Mouse (Mus musculus): ENCODE measurements around the gene Sept8. TPM values are rescaled to one million over a fixed set of nuclear protein-coding genes. Genes with fewer than 3 reads are reported as not detected.

Gene Sept8
- polyA plus RNA-seq, 1 experiment from 2014 or later: 25.6 TPM

GRCm38 (mm10) chr11:53483159-53483891 is 35.7 kb upstream of the Sept8 start:
- Histone ChIP-seq H3K4me1 (peaks cover 30% of the 10 kb centered on the region), H3K27me3 (peaks cover 67% of the 10 kb centered on the region), H3K36me3 (no peaks in the 10 kb centered on the region), H3K4me2 (no peak overlapping the region), H3K27ac (no peak overlapping the region), H3K9me3 (replicated peaks) (0 out of 2 replicates have a peak, but pooled peaks cover 5% of the 10 kb centered on the region), H3K9ac (no peak overlapping the region), H3K4me3 (replicated peaks) (no peak overlapping the region)
- 69% methylated on average over 9 of the region's 9 CpGs for WGBS
- ATAC-seq (replicated peaks; ENCODE audit: low FRiP score): no peak

DNA sequence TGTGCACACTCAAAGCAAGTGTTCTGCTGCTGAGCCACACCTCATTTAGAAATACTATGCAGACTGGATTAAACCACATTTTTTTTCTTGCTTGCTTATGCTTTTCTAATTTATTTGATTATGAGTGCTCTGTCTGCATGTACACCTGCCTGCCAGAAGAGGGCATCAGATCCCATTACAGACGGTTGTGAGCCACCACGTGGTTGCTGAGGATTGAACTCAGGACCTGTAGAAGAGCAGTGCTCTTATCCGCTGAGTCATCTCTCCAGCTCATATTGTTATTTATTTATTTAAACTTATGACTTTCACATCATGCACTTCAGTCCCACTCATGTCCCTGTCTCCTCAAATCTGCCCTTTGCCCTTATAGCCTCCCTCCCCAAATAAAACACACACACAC is 33.3 kb upstream of the Sept8 start:
- H3K9me3 ChIP-seq (replicated peaks): no peaks in the 10 kb centered on the region
- no peak overlapping the region for H3K4me2 ChIP-seq
- no peak for ATAC-seq (replicated peaks; ENCODE audit: low FRiP score)
- H3K4me3 ChIP-seq (replicated peaks): no peak overlapping the region
- H3K27me3 ChIP-seq: peaks cover 43% of the 10 kb centered on the region
- WGBS: 44% methylated on average over 3 of the region's 3 CpGs
- H3K4me1 ChIP-seq: peaks cover 12% of the 10 kb centered on the region
- no peak overlapping the region for H3K9ac ChIP-seq
- H3K36me3 ChIP-seq: no peaks in the 10 kb centered on the region
- H3K27ac ChIP-seq: no peak overlapping the region

DNA sequence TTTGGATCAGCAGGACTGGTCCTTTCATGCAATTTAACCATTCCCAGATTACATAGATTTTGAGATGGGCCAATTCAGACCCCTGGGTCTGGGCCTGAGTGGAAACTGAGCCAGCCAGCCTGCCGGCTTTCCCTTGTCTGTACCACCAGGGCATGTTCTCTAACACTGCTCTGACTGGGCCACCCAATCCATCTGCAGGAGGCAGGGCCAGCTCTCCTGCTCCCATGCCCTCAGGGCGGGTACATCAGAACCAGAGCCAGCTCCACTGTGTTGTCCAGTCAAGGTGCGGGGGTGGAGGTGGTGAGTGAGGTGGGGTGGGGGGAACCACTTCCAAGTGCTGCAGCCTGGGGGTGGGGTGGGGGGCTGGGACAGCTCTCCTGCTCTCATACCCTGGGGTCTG is 32.7 kb upstream of the Sept8 start:
- Histone ChIP-seq H3K4me3 (replicated peaks) (no peak overlapping the region), H3K9me3 (replicated peaks) (no peaks in the 10 kb centered on the region), H3K27me3 (peaks cover 37% of the 10 kb centered on the region), H3K27ac (no peak overlapping the region), H3K9ac (no peak overlapping the region), H3K4me2 (peak overlapping the region; percentile 61), H3K4me1 (peaks cover 12% of the 10 kb centered on the region), H3K36me3 (no peaks in the 10 kb centered on the region)
- 0 out of 2 replicates have a peak, but pooled peaks have one; percentile 20 for ATAC-seq (replicated peaks; ENCODE audit: low FRiP score)
- 67% methylated on average over 3 of the region's 3 CpGs for WGBS

DNA sequence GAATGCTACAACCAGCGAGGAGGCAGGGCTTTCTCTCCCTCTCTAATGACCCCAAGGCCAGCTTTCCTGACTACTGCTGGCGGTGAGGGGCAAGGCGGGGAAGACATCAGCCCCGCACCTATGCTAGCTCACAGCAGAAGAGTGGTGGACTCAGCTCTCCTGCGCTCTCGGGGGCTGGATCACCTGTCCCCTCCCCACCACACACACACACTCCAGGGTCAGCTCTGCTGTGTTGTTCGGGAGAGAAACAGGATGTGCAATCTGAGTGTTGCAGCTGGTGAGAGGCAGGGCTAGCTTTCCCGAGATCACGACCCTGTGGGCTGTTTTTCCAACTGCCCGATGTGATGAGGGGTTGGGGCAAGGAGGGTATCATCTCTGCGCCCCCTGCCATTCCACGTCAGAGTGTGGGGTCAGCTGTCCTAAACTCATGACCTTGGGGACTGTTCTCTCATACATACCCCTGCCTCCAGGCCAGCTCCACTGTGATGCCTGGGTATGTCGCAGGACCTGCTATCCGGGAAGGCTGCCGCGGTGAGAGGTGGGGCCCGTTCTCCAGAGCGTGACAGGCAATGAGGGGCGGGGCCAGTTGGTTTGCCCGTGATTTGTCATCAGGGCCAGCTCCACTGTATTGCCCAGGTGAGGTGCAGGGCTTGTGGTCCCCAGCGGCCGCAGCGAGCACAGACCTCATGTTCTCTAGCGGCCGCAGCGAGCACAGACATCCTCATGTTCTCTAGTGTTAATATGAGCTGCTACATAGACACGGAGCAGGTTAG is 32.0 kb upstream of the Sept8 start:
- Histone ChIP-seq H3K9me3 (replicated peaks) (no peaks in the 10 kb centered on the region), H3K4me2 (peak overlapping the region; percentile 61), H3K9ac (no peak overlapping the region), H3K4me3 (replicated peaks) (peak overlapping the region; percentile 30), H3K27ac (no peak overlapping the region), H3K27me3 (peaks cover 30% of the 10 kb centered on the region), H3K36me3 (no peaks in the 10 kb centered on the region), H3K4me1 (peaks cover 15% of the 10 kb centered on the region)
- 8% methylated on average over 27 of the region's 27 CpGs for WGBS
- peak; percentile 86 for ATAC-seq (replicated peaks; ENCODE audit: low FRiP score)

GRCm38 (mm10) chr11:53489007-53489406 is 30.1 kb upstream of the Sept8 start:
- Histone ChIP-seq H3K4me1 (peaks cover 21% of the 10 kb centered on the region), H3K4me2 (no peak overlapping the region), H3K4me3 (replicated peaks) (no peak overlapping the region), H3K9me3 (replicated peaks) (no peaks in the 10 kb centered on the region), H3K36me3 (no peaks in the 10 kb centered on the region), H3K27ac (no peak overlapping the region), H3K27me3 (peaks cover 22% of the 10 kb centered on the region; the same call in 1 of the 2 replicates), H3K9ac (no peak overlapping the region)
- no peak for ATAC-seq (replicated peaks; ENCODE audit: low FRiP score)
- WGBS: 96% methylated on average over 5 of the region's 5 CpGs

GRCm38 (mm10) chr11:53489421-53489820 is 29.6 kb upstream of the Sept8 start:
- H3K9me3 ChIP-seq (replicated peaks): no peaks in the 10 kb centered on the region
- 86% methylated on average over 9 of the region's 9 CpGs for WGBS
- H3K4me3 ChIP-seq (replicated peaks): no peak overlapping the region
- H3K36me3 ChIP-seq: no peaks in the 10 kb centered on the region
- ATAC-seq (replicated peaks; ENCODE audit: low FRiP score): no peak
- peaks cover 22% of the 10 kb centered on the region; the same call in 1 of the 2 replicates for H3K27me3 ChIP-seq
- H3K27ac ChIP-seq: no peak overlapping the region
- H3K9ac ChIP-seq: no peak overlapping the region
- H3K4me2 ChIP-seq: no peak overlapping the region
- peaks cover 21% of the 10 kb centered on the region for H3K4me1 ChIP-seq

DNA sequence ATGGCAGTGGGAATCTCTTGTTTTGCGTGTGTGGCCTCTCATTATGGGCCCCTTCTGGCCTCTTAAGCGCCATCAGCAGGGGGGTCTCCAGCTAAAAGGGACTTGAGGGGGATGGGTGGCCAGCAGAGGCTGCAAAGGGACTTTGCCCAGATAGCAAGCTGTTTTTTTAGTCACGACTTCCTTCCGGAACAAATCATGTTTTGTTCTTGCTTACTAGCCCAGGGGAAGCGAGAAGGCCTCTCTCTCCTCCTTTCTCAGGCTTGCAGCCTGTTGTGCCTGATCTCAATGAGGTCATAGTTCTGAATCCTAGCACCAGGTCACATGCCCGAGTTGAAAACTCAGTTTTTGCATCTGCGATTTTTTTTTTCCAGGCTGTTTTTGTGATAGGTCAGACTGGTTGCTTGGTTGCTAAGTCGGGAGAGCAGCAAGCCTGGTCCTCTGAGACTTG is 27.1 kb upstream of the Sept8 start:
- ATAC-seq (replicated peaks; ENCODE audit: low FRiP score): no peak
- H3K27ac ChIP-seq: no peak overlapping the region
- WGBS: 33% methylated on average over 8 of the region's 8 CpGs
- H3K9me3 ChIP-seq (replicated peaks): no peaks in the 10 kb centered on the region
- no peaks in the 10 kb centered on the region for H3K36me3 ChIP-seq
- peaks cover 27% of the 10 kb centered on the region for H3K4me1 ChIP-seq
- no peak overlapping the region for H3K9ac ChIP-seq
- H3K4me3 ChIP-seq (replicated peaks): no peak overlapping the region
- peaks cover 10% of the 10 kb centered on the region; the same call in 1 of the 2 replicates for H3K27me3 ChIP-seq
- H3K4me2 ChIP-seq: no peak overlapping the region

- H3K4me3 ChIP-seq (replicated peaks): no peak overlapping the region
- H3K27ac ChIP-seq: no peak overlapping the region
- H3K36me3 ChIP-seq: no peaks in the 10 kb centered on the region
- no peaks in the 10 kb centered on the region for H3K27me3 ChIP-seq
- ATAC-seq (replicated peaks; ENCODE audit: low FRiP score): 0 out of 2 replicates have a peak, but pooled peaks have one; percentile 22
- H3K9ac ChIP-seq: no peak overlapping the region
- H3K4me1 ChIP-seq: peaks cover 19% of the 10 kb centered on the region; the same call in 1 of the 2 replicates
- no peaks in the 10 kb centered on the region for H3K9me3 ChIP-seq (replicated peaks)
- WGBS: 26% methylated on average over 3 of the region's 3 CpGs
- H3K4me2 ChIP-seq: no peak overlapping the region
Measured at GRCm38 (mm10) chr11:53493243-53493955, 25.7 kb upstream of the Sept8 start.

GRCm38 (mm10) chr11:53495417-53495816 is 23.6 kb upstream of the Sept8 start:
- Histone ChIP-seq H3K9ac (no peak overlapping the region), H3K27ac (peak overlapping the region; percentile 56), H3K36me3 (no peaks in the 10 kb centered on the region), H3K4me1 (peaks cover 20% of the 10 kb centered on the region), H3K27me3 (no peaks in the 10 kb centered on the region), H3K4me3 (replicated peaks) (no peak overlapping the region), H3K9me3 (replicated peaks) (no peaks in the 10 kb centered on the region), H3K4me2 (no peak overlapping the region)
- no peak for ATAC-seq (replicated peaks; ENCODE audit: low FRiP score)
- WGBS: 33% methylated on average over 6 of the region's 6 CpGs

DNA sequence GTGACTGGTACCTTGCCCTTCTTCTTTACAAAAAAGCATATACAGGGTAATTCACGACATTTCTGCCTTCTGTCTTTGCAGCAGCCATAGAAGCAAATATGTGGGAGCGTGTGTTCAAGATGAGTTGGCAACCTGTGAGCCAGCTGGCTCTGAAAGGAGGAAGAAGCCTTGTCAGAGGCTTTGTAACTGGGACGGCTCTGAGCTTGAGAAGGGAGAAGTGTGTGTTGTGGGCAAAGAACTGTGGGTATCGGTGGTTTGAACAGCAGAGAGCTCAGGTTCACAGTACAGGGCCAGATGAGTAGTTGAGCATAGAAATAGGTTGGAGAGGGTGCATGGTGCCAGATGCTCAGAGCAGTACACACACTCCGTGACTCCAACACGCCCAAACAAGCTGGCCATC is 22.1 kb upstream of the Sept8 start:
- H3K36me3 ChIP-seq: no peaks in the 10 kb centered on the region
- H3K4me3 ChIP-seq (replicated peaks): no peak overlapping the region
- H3K27me3 ChIP-seq: no peaks in the 10 kb centered on the region
- ATAC-seq (replicated peaks; ENCODE audit: low FRiP score): no peak
- H3K4me1 ChIP-seq: peaks cover 25% of the 10 kb centered on the region
- no peak overlapping the region for H3K9ac ChIP-seq
- no peak overlapping the region for H3K27ac ChIP-seq
- 76% methylated on average over 6 of the region's 6 CpGs for WGBS
- H3K9me3 ChIP-seq (replicated peaks): no peaks in the 10 kb centered on the region
- no peak overlapping the region for H3K4me2 ChIP-seq

DNA sequence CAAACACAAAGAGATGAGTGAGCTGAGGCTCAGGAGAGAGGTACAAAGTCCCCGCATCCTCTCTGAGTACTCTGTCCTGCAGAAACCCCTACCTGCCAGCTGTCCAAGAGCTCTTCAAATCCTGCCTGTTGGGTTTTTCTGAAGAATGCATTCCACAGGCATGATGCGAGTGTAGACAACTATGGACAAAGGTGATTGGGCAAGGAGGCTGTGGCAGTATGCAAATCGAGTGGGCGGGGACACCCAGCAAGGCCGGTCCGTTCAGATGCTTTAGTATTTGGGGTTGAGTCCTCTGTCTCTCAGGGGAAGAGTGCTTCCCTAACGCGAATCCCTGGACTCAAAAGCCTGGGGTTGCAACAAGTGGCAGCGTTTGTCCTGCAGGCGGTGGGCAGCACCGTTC is 18.5 kb upstream of the Sept8 start:
- ATAC-seq (replicated peaks; ENCODE audit: low FRiP score): peak; percentile 49; the same call in 1 of the 2 replicates
- Histone ChIP-seq H3K27me3 (no peaks in the 10 kb centered on the region), H3K9me3 (replicated peaks) (no peaks in the 10 kb centered on the region), H3K4me3 (replicated peaks) (peak overlapping the region; percentile 13; the same call in 1 of the 2 replicates), H3K27ac (no peak overlapping the region), H3K36me3 (no peaks in the 10 kb centered on the region), H3K9ac (no peak overlapping the region), H3K4me1 (peaks cover 12% of the 10 kb centered on the region), H3K4me2 (peak overlapping the region; percentile 44)
- 10% methylated on average over 11 of the region's 11 CpGs for WGBS
